Mouse (Mus musculus) brain, embryonic 14.5 days (tissue): ENCODE measurements at regions not wholly inside any gene's neighbourhood (a gene's known extent, or its start where the extent isn't known, plus 50 kb on each side); places are given as distances from the start of the nearest gene placed in this dataset.

Experiments
- DNase-seq: peaks from one replicate; pipeline ENCODE4 v3.0.0-alpha.2; 2011; ENCODE audit warnings: low read depth
- CTCF ChIP-seq: fragments of 200-500 bp; IDR thresholded peaks from 2 replicates; pipeline ENCODE4 v1.5.1; 2012; ENCODE audit warnings: inconsistent platforms, mild to moderate bottlenecking, moderate library complexity, borderline replicate concordance; ENCODE audit not compliant: insufficient read depth, insufficient read length; ENCODE audit errors: extremely low read depth
- POLR2A ChIP-seq: fragments of 200-500 bp; IDR thresholded peaks from 2 replicates; pipeline ENCODE4 v1.6.1; 2012; ENCODE audit warnings: mild to moderate bottlenecking, inconsistent platforms, borderline replicate concordance; ENCODE audit not compliant: poor library complexity, insufficient read depth, insufficient read length, severe bottlenecking; ENCODE audit errors: extremely low read depth

- TF ChIP-seq POLR2A = no peak
- TF ChIP-seq CTCF = no peak
- DNase-seq = peak; percentile 49
Measured at GRCm38 (mm10) chr3:104586342-104587175, 51.9 kb upstream of the Slc16a1 start.

GRCm38 (mm10) chr3:104585303-104585702 is 53.2 kb upstream of the Slc16a1 start:
- DNase-seq = no peak
- TF ChIP-seq CTCF = no peak
- no peak for TF ChIP-seq POLR2A

GRCm38 (mm10) chr3:104583236-104583635 is 55.2 kb upstream of the Slc16a1 start:
- TF ChIP-seq POLR2A (no peak), CTCF (no peak)
- DNase-seq = no peak

GRCm38 (mm10) chr3:104582521-104582920 is 55.9 kb upstream of the Slc16a1 start:
- DNase-seq = no peak

GRCm38 (mm10) chr3:104579186-104579585 is 59.3 kb upstream of the Slc16a1 start:
- DNase-seq = no peak
- TF ChIP-seq CTCF (no peak), POLR2A (no peak)

More at GRCm38 (mm10) chr3:104582521-104582920, 55.9 kb upstream of the Slc16a1 start:
- TF ChIP-seq POLR2A (no peak), CTCF (no peak)

- peak; percentile 23 for DNase-seq
- TF ChIP-seq CTCF (no peak), POLR2A (no peak)
Measured at GRCm38 (mm10) chr3:104578374-104578773, 60.1 kb upstream of the Slc16a1 start.

- DNase-seq = no peak
- TF ChIP-seq POLR2A = no peak
- no peak for TF ChIP-seq CTCF
Measured at GRCm38 (mm10) chr3:104577228-104577927, 61.1 kb upstream of the Slc16a1 start.

GRCm38 (mm10) chr3:104573277-104573940 is 61.7 kb upstream of the Lrig2 start:
- DNase-seq = no peak
- TF ChIP-seq POLR2A (no peak), CTCF (no peak)

- no peak for DNase-seq
- TF ChIP-seq POLR2A (no peak), CTCF (no peak)
Measured at GRCm38 (mm10) chr3:104571935-104572631, 60.4 kb upstream of the Lrig2 start.

GRCm38 (mm10) chr3:104565423-104566230 is 53.9 kb upstream of the Lrig2 start:
- DNase-seq = peak; percentile 2
- TF ChIP-seq POLR2A (no peak), CTCF (no peak)

- DNase-seq = no peak
- no peak for TF ChIP-seq POLR2A
- no peak for TF ChIP-seq CTCF
Measured at GRCm38 (mm10) chr3:104564857-104565256, 53.1 kb upstream of the Lrig2 start.
